20 mouse cellular contexts compared by ENCODE assay signal in the genomic region with DNA sequence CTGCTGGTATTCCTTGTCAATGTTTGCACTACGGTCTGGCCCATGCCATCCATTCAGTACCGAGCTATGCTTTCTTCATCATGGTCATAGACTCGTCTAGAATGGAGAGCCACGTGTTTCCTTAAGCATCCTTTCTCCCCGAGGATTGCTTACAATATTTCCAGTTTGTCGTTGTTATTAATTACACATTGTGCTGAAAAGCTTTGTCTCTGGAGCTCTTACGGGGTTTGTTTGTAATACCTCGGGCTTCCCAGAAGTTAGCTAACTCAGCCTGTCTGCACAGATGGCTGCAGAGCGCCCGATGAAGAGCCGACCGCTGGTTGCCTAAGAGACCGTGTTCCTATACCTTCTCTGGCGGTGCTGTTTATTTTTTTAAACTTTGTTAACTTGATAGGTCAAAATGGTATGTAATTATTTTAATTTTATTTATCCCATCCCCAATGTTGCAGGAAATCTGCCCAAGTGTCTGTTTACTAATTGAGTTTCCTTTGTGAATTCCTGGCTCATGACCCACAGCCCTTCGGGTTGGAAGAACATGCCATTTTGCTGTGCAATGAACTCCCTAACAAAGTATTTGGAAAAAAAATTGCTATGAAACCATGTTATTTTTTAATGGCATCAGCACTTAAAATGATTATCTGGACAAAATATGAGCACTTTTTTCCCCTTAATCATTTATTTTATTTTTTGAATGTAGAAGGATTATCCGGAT.
DNase-seq lines count a peak whose midpoint lies in the region; ATAC-seq and TF ChIP-seq lines count a peak whose summit lies in the region.
"Had no signal": no experiment of that assay in that cellular context is flagged by ENCODE, and none has a peak within 500 bp of the region (broad histone marks: within the 10 kb centered on the region; RNA-seq: fewer than 3 reads in every experiment).

No protein-coding gene starts in this region.

- no peak for TF ChIP-seq CTCF in intestine, postnatal 0 days (IDR thresholded peaks at IDR 0.05; ENCODE audit: low read depth)
- TF ChIP-seq CTCF in stomach, postnatal 0 days (IDR thresholded peaks at IDR 0.05; ENCODE audit: low read depth), result no peak

- H3K4me3 ChIP-seq in intestine, embryonic 14.5 days (ENCODE audit: low read depth, low read length), result no peak overlapping the region
- H3K4me3 ChIP-seq in intestine, postnatal 0 days (ENCODE audit: low read depth, low read length), result no peak overlapping the region
- no peak overlapping the region for H3K4me3 ChIP-seq in stomach, embryonic 14.5 days (ENCODE audit: low read depth, low read length)
- no peak overlapping the region for H3K4me3 ChIP-seq in stomach, postnatal 0 days (ENCODE audit: low read depth, low read length)
- H3K4me3 ChIP-seq: embryonic facial prominence, embryonic 12.5 days; limb, embryonic 10.5 days; liver, embryonic 13.5 days had no signal

- H3K4me1 ChIP-seq in intestine, embryonic 14.5 days (replicated peaks; ENCODE audit: control insufficient read depth, insufficient read depth, low read length), result peaks cover 22% of the 10 kb centered on the region
- no peaks in the 10 kb centered on the region for H3K4me1 ChIP-seq in intestine, postnatal 0 days (replicated peaks; ENCODE audit: control insufficient read depth, insufficient read depth, low read length)
- H3K4me1 ChIP-seq in stomach, embryonic 14.5 days (ENCODE audit: control insufficient read depth, insufficient read depth, low read length), result peaks cover 9% of the 10 kb centered on the region; the same call in 1 of the 2 replicates
- H3K4me1 ChIP-seq in stomach, postnatal 0 days (replicated peaks; ENCODE audit: control insufficient read depth, insufficient read depth), result no peaks in the 10 kb centered on the region

- no peak overlapping the region for H3K4me2 ChIP-seq in intestine, embryonic 14.5 days (ENCODE audit: low read length)
- no peak overlapping the region for H3K4me2 ChIP-seq in intestine, postnatal 0 days (replicated peaks; ENCODE audit: low read depth)
- 0 out of 2 replicates have a peak overlapping the region, but pooled peaks have one; percentile 4 for H3K4me2 ChIP-seq in stomach, embryonic 14.5 days (replicated peaks; ENCODE audit: low read depth, low read length)
- no peak overlapping the region for H3K4me2 ChIP-seq in stomach, postnatal 0 days (replicated peaks; ENCODE audit: low read depth)
- H3K4me2 ChIP-seq: embryonic facial prominence, embryonic 12.5 days; hindbrain, embryonic 14.5 days; liver, embryonic 13.5 days had no signal

- no peak overlapping the region for H3K9ac ChIP-seq in intestine, embryonic 14.5 days (ENCODE audit: low read length)
- no peak overlapping the region for H3K9ac ChIP-seq in intestine, postnatal 0 days (ENCODE audit: low read depth, low read length)
- no peak overlapping the region for H3K9ac ChIP-seq in stomach, embryonic 14.5 days (replicated peaks; ENCODE audit: low read depth, low read length)
- H3K9ac ChIP-seq in stomach, postnatal 0 days (ENCODE audit: low read length), result no peak overlapping the region
- H3K9ac ChIP-seq: embryonic facial prominence, embryonic 12.5 days; hindbrain, embryonic 14.5 days; liver, embryonic 13.5 days had no signal

- no peaks in the 10 kb centered on the region for H3K9me3 ChIP-seq in intestine, embryonic 14.5 days (ENCODE audit: control insufficient read depth, low read length)
- no peaks in the 10 kb centered on the region for H3K9me3 ChIP-seq in intestine, postnatal 0 days (ENCODE audit: control insufficient read depth)
- H3K9me3 ChIP-seq in stomach, embryonic 14.5 days (ENCODE audit: control insufficient read depth, low read depth, low read length), result no peaks in the 10 kb centered on the region
- H3K9me3 ChIP-seq in stomach, postnatal 0 days (ENCODE audit: control insufficient read depth, low read length), result no peaks in the 10 kb centered on the region
- H3K9me3 ChIP-seq: embryonic facial prominence, embryonic 12.5 days; limb, embryonic 10.5 days; liver, embryonic 13.5 days had no signal

- intact Hi-C loops in heart, postnatal 10 days (cut with DNase I), result no loop called here

- ATAC-seq in intestine, embryonic 14.5 days (replicated peaks; ENCODE audit: low FRiP score, low TSS enrichment, low read depth), result no peak
- no peak for ATAC-seq in intestine, postnatal 0 days
- no peak for ATAC-seq in stomach, embryonic 14.5 days (ENCODE audit: insufficient number of reproducible peaks, insufficient read depth, low FRiP score, low read depth)
- no peak for ATAC-seq in stomach, postnatal 0 days (ENCODE audit: low FRiP score, low TSS enrichment)
- ATAC-seq: midbrain, embryonic 16.5 days had no signal

- no peaks in the 10 kb centered on the region for H3K27me3 ChIP-seq in intestine, embryonic 14.5 days (replicated peaks; ENCODE audit: control insufficient read depth, insufficient read depth, low read length)
- no peaks in the 10 kb centered on the region for H3K27me3 ChIP-seq in intestine, postnatal 0 days (replicated peaks; ENCODE audit: control insufficient read depth, insufficient read depth, low read length)
- no peaks in the 10 kb centered on the region for H3K27me3 ChIP-seq in stomach, embryonic 14.5 days (ENCODE audit: control insufficient read depth, insufficient read depth, low read length)
- H3K27me3 ChIP-seq in stomach, postnatal 0 days (ENCODE audit: control insufficient read depth, insufficient read depth, low read length), result no peaks in the 10 kb centered on the region
- H3K27me3 ChIP-seq: embryonic facial prominence, embryonic 12.5 days; liver, embryonic 13.5 days had no signal

- WGBS in intestine, embryonic 14.5 days, result 37% methylated on average over 16 of the region's 16 CpGs
- WGBS in intestine, postnatal 0 days, result 52% methylated on average over 16 of the region's 16 CpGs
- 32% methylated on average over 16 of the region's 16 CpGs for WGBS in stomach, embryonic 14.5 days
- 29% methylated on average over 16 of the region's 16 CpGs for WGBS in stomach, postnatal 0 days

- no peak for TF ChIP-seq EP300 in stomach, postnatal 0 days (optimal IDR thresholded peaks at IDR 0.05)

- H3K27ac ChIP-seq in intestine, embryonic 14.5 days (ENCODE audit: low read depth), result peak overlapping the region; percentile 38; the same call in 1 of the 2 replicates
- no peak overlapping the region for H3K27ac ChIP-seq in intestine, postnatal 0 days (ENCODE audit: low read depth, low read length)
- H3K27ac ChIP-seq in stomach, embryonic 14.5 days (ENCODE audit: low read length), result no peak overlapping the region
- no peak overlapping the region for H3K27ac ChIP-seq in stomach, postnatal 0 days (replicated peaks)
- H3K27ac ChIP-seq: embryonic facial prominence, embryonic 12.5 days; hindbrain, embryonic 14.5 days; limb, embryonic 10.5 days; liver, embryonic 13.5 days had no signal

- no peaks in the 10 kb centered on the region for H3K36me3 ChIP-seq in intestine, embryonic 14.5 days (ENCODE audit: control insufficient read depth, insufficient read depth, low read length)
- H3K36me3 ChIP-seq in intestine, postnatal 0 days (ENCODE audit: control insufficient read depth, insufficient read depth), result no peaks in the 10 kb centered on the region
- no peaks in the 10 kb centered on the region for H3K36me3 ChIP-seq in stomach, embryonic 14.5 days (ENCODE audit: control insufficient read depth, insufficient read depth, low read length)
- no peaks in the 10 kb centered on the region for H3K36me3 ChIP-seq in stomach, postnatal 0 days (ENCODE audit: control insufficient read depth, insufficient read depth, low read length)
- H3K36me3 ChIP-seq: embryonic facial prominence, embryonic 12.5 days; limb, embryonic 10.5 days; liver, embryonic 13.5 days had no signal

- no peak for DNase-seq in intestine, embryonic 14.5 days (ENCODE audit: low spot score)
- no peak for DNase-seq in stomach, postnatal 0 days (ENCODE audit: low spot score)
- DNase-seq in lung, postnatal 10 days, result peak; percentile 64
- no peak for DNase-seq in heart, postnatal 10 days
- DNase-seq in left cerebral cortex, adult 8-10 months (ENCODE audit: low spot score in 2 of 2), result no peak
- DNase-seq in cerebellum, adult 18-20 months, result no peak
- DNase-seq: adrenal gland, adult 2 months; cerebellum, adult 11-12 months; cerebellum, postnatal 36 days; gastrocnemius, postnatal 25 days; kidney, adult 8-10 months; kidney, postnatal 4 days; liver, embryonic 13.5 days; retina, postnatal 1 day had no signal
